Mouse (Mus musculus): ENCODE measurements at regions not wholly inside any gene's neighbourhood (a gene's known extent, or its start where the extent isn't known, plus 50 kb on each side); places are given as distances from the start of the nearest gene placed in this dataset.

- DNase-seq (ENCODE audit: low read depth), result no peak
Observed at GRCm38 (mm10) chr2:74349809-74350208, 229.4 kb downstream of the Lnpk start.

GRCm38 (mm10) chr2:74306301-74306700, 272.9 kb downstream of the Lnpk start:
- no peak for DNase-seq (ENCODE audit: low read depth)

GRCm38 (mm10) chr2:74300885-74301451, 278.3 kb downstream of the Lnpk start:
- DNase-seq (ENCODE audit: low read depth), result no peak

- peak; percentile 62 for DNase-seq (ENCODE audit: low read depth)
Observed at GRCm38 (mm10) chr2:74300366-74300791, 278.9 kb downstream of the Lnpk start.

GRCm38 (mm10) chr2:74292641-74293040, 286.6 kb downstream of the Lnpk start:
- DNase-seq (ENCODE audit: low read depth), result no peak

GRCm38 (mm10) chr2:74291416-74292396, 287.5 kb downstream of the Lnpk start:
- DNase-seq (ENCODE audit: low read depth), result no peak

- no peak for DNase-seq (ENCODE audit: low read depth)
Observed at GRCm38 (mm10) chr2:74285624-74286023, 293.6 kb downstream of the Lnpk start.

- no peak for DNase-seq (ENCODE audit: low read depth)
Observed at GRCm38 (mm10) chr2:74264963-74265362, 314.3 kb downstream of the Lnpk start.

- DNase-seq (ENCODE audit: low read depth), result no peak
Observed at GRCm38 (mm10) chr2:74257034-74257781, 322.0 kb downstream of the Lnpk start.

GRCm38 (mm10) chr2:74247521-74247920, 331.7 kb downstream of the Lnpk start:
- peak; percentile 3 for DNase-seq (ENCODE audit: low read depth)

GRCm38 (mm10) chr2:74246631-74247030, 332.6 kb downstream of the Lnpk start:
- no peak for DNase-seq (ENCODE audit: low read depth)

GRCm38 (mm10) chr2:74244203-74244602, 333.1 kb upstream of the Atp5g3 start:
- no peak for DNase-seq (ENCODE audit: low read depth)

- no peak for DNase-seq (ENCODE audit: low read depth)
Observed at GRCm38 (mm10) chr2:74243801-74244200, 332.7 kb upstream of the Atp5g3 start.

GRCm38 (mm10) chr2:74239586-74239985, 328.5 kb upstream of the Atp5g3 start:
- no peak for DNase-seq (ENCODE audit: low read depth)

- DNase-seq (ENCODE audit: low read depth), result no peak
Observed at GRCm38 (mm10) chr2:74217437-74217836, 306.3 kb upstream of the Atp5g3 start.

GRCm38 (mm10) chr2:74210210-74210609, 299.1 kb upstream of the Atp5g3 start:
- DNase-seq (ENCODE audit: low read depth), result no peak

GRCm38 (mm10) chr2:74209421-74209917, 298.3 kb upstream of the Atp5g3 start:
- no peak for DNase-seq (ENCODE audit: low read depth)

GRCm38 (mm10) chr2:74207440-74207839, 296.3 kb upstream of the Atp5g3 start:
- no peak for DNase-seq (ENCODE audit: low read depth)

GRCm38 (mm10) chr2:74202776-74203175, 291.6 kb upstream of the Atp5g3 start:
- no peak for DNase-seq (ENCODE audit: low read depth)

GRCm38 (mm10) chr2:74201608-74202323, 290.6 kb upstream of the Atp5g3 start:
- no peak for DNase-seq (ENCODE audit: low read depth)

- no peak for DNase-seq (ENCODE audit: low read depth)
Observed at GRCm38 (mm10) chr2:74199550-74199949, 288.4 kb upstream of the Atp5g3 start.
